Mouse (Mus musculus) lung, adult 10 weeks (tissue): ENCODE results near the gene Ccn1. TPM values are rescaled to one million over a fixed set of nuclear protein-coding genes. Genes with fewer than 3 reads are reported as not detected.

Experiments
- polyA plus RNA-seq: library from polyadenylated mRNA; stranded (reverse); fragments of 350-450 nt; fragmentation: Illumina TruSeq; extraction: RNeasy Lipid Tissue Mini Kit (QIAGEN cat#74804); gene quantifications from one replicate; pipeline ENCODE4 v1.2.3, GENCODE M21; 2014; ENCODE audit warnings: low read depth, low replicate concordance; ENCODE audit not compliant: insufficient read depth

The Ccn1 gene
- 124 TPM for polyA plus RNA-seq

DNA sequence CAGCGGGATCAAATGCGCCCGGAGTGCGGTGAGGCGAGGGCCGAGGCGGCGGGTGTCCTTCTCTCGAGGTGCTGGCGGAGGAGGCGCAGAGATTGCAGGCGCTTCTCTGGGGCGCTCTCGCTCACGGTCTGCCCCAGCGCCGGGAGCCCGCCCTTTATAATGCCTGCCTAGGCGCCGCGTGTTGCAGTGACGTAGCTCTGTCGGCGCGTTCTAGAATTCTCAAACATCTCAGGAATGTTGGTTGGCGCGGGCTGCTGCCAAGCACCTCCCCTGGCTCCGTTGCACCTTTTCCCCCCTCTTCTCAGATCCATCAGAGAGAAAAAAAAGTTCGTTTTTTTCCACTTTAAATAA, at the start of gene Ccn1:
Gene Ccn1 (minus strand): TSS at position 130 of the 351 bp plus-strand sequence.

Other genes with a start within 250 kb of the Ccn1 start
- 12.7 TPM for gene Znhit6, start 73.8 kb downstream of the Ccn1 start, polyA plus RNA-seq
- 6.0 TPM for gene Ddah1, start 108.7 kb upstream of the Ccn1 start, polyA plus RNA-seq